Mouse (Mus musculus) right cerebral cortex, adult 18-20 months (tissue): Measurements from ENCODE around the gene Rftn1.

Experiments used
- DNase-seq: peaks from one replicate; pipeline ENCODE4 v3.0.0; 2022; ENCODE audit warnings: mixed read lengths

The Rftn1 gene

GRCm38 (mm10) chr17:49974996-49975395 is 215.5 kb downstream of the Rftn1 start:
- DNase-seq: no peak

- DNase-seq: no peak
Observed at GRCm38 (mm10) chr17:49972164-49972563, 218.3 kb downstream of the Rftn1 start.

GRCm38 (mm10) chr17:49971057-49971456 is 219.4 kb downstream of the Rftn1 start:
- no peak for DNase-seq

- peak; percentile 65 for DNase-seq
Observed at GRCm38 (mm10) chr17:49968467-49969207, 221.8 kb downstream of the Rftn1 start.

- DNase-seq: no peak
Observed at GRCm38 (mm10) chr17:49965846-49966762, 224.4 kb downstream of the Rftn1 start.

DNA sequence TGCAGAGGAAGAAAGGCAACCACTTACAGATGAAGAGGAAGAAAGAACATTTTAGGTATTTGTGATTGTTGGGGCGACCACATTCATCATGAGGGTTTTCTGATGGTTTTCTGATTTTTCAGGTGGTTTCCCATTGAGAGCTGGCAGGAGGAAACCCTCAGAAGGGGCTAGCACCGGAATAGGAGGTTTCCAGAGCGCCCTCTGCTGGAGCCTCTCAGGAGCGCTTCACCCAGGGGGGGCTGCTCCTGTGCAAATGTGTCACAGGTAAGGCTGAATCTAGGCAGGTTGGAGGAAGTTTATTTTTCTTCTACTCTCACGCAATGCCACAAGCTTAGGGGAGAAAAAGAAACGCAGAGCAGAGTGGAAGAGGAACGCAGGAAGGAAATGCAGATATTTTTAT is 225.4 kb downstream of the Rftn1 start:
- DNase-seq: no peak

- no peak for DNase-seq
Observed at GRCm38 (mm10) chr17:49964471-49964870, 226.0 kb downstream of the Rftn1 start.

GRCm38 (mm10) chr17:49959021-49959420 is 231.5 kb downstream of the Rftn1 start:
- DNase-seq: no peak

GRCm38 (mm10) chr17:49951856-49952607 is 238.4 kb downstream of the Rftn1 start:
- peak; percentile 13 for DNase-seq

DNA sequence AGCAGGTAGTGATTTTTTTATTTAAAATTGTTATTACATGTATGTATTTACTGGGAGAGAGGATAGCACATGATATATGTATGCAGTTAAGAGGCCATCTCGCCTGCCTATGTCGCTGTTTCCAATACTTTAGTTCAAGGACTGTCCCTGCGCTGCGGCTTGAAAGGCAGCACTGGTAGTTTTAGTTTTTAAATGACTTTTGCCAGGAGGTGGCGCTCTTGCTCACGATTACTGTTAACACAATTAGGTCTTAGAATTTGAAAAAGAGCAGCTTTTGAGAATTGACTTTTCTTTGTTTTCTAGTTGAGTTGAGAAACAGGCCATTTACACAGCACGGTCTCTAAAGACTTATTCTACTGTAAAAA is 239.0 kb downstream of the Rftn1 start:
- peak; percentile 74 for DNase-seq

DNA sequence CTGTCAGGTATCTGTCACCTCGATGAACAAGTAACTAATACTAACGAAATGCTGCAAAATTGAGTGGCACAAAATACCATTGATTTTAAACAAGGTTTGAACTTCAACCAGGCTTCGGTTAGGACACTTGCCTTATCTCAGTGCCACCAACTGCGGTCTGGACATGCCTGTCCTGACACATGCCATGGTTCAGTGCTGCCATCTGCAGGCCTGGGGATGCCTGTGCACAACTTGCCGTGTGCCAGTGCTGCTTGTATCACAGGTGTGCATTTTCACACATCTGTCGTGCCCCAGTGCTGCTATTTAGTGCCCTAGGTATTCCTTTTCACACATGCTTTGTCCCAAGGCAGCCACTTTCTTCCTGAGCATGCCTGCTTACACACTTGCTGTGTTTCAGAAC is 247.8 kb downstream of the Rftn1 start:
- no peak for DNase-seq
